Mouse (Mus musculus) liver, embryonic 14.5 days (tissue): ENCODE results near the gene Arhgef40.

ENCODE experiments used
- CTCF ChIP-seq: IDR thresholded peaks from 2 replicates; pipeline ENCODE4 v1.5.1; 2016; ENCODE audit warnings: antibody characterized with exemption, low read depth, control low read depth
- EP300 ChIP-seq: IDR thresholded peaks from 2 replicates; pipeline ENCODE4 v1.6.1; 2016; ENCODE audit warnings: antibody characterized with exemption, low read depth

DNA sequence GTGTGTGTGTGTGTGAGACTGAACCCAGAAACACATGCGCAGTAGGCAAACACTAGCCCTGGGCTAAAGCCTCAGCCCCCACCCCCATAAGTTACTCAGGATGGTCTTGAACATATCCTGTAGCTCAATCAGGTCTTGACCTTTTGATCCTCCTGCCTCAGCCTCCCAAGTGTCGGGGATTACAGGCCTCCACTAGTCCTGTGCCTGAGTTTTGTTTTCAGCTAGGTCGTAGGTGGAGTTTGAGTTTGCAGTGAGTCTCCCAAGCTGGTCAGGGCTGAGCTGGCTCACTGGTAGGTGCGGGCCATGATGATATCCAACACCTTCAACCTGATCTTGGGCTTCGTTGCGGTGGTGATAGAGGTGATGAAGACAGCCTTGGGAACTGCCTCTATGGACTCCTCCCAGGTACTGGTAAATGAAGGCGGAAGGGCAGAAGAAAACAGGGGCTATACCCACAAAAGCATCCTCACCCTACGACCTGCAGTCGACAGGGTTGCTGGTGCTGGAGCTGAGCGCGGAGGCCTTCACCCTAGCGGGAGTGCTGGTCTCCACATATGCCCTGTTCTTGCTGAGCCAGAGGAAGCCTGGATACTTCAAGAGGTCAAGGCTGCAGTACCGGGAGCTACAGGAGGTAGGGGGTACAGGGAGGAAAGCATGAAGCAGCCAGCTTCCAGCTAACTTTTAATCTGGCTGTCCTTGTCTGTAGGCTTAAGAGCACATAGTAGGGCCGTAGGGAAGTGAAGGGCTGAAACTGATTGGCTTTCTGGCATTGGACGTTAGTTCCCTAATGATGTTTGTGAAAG lies 33.9 kb downstream of the Arhgef40 start:
- TF ChIP-seq EP300 = no peak
- TF ChIP-seq CTCF = no peak
